Mouse (Mus musculus) heart, embryonic 11.5 days (tissue): ENCODE results near the gene Eif4e1b. TPM values are rescaled to one million over a fixed set of nuclear protein-coding genes. Genes with fewer than 3 reads are reported as not detected.

Experiments
- polyA plus RNA-seq: library from polyadenylated mRNA; unstranded; fragments of >200 nt; fragmentation: Nextera tagmentation; extraction: Ambion mirVana; gene quantifications from 2 replicates; pipeline ENCODE4 v1.2.1, GENCODE M21; 2014

Gene Eif4e1b
- polyA plus RNA-seq, 1 experiment from 2014 or later = not detected

Other genes with a start within 250 kb of the Eif4e1b start
- 126 and 137 TPM in 2 replicates for gene 4833439L19Rik, start 218.6 kb upstream of the Eif4e1b start, polyA plus RNA-seq
- 17.6 and 18.4 TPM in 2 replicates for gene Arl10, start 209.0 kb upstream of the Eif4e1b start, polyA plus RNA-seq
- 61.8 and 65.6 TPM in 2 replicates for gene Nop16, start 193.9 kb upstream of the Eif4e1b start, polyA plus RNA-seq
- gene Higd2a, start 193.8 kb upstream of the Eif4e1b start, polyA plus RNA-seq = 225 and 241 TPM in 2 replicates
- gene Cltb, start 172.7 kb upstream of the Eif4e1b start, polyA plus RNA-seq = 38.6 and 39.5 TPM in 2 replicates
- 61.1 and 73.8 TPM in 2 replicates for gene Faf2, start 162.2 kb upstream of the Eif4e1b start, polyA plus RNA-seq
- 70.7 and 75.8 TPM in 2 replicates for gene Rnf44, start 90.1 kb upstream of the Eif4e1b start, polyA plus RNA-seq
- gene Cdhr2, start 82.5 kb upstream of the Eif4e1b start, polyA plus RNA-seq = 0.04 and 0.24 TPM in 2 replicates
- 0.13 TPM in 2 replicates for gene Gprin1, start 34.1 kb upstream of the Eif4e1b start, polyA plus RNA-seq
- 0.27 and 0.59 TPM in 2 replicates for gene Sncb, start 17.4 kb upstream of the Eif4e1b start, polyA plus RNA-seq
- 2.4 and 3.9 TPM in 2 replicates for gene Tspan17, start 5.4 kb downstream of the Eif4e1b start, polyA plus RNA-seq
- 2.5 and 2.6 TPM in 2 replicates for gene Unc5a, start 165.4 kb downstream of the Eif4e1b start, polyA plus RNA-seq
- 0.16 and 0.54 TPM in 2 replicates for gene Hk3, start 237.4 kb downstream of the Eif4e1b start, polyA plus RNA-seq